Mouse (Mus musculus) olfactory bulb, adult 2 months (tissue): Measurements from ENCODE around the gene Snrpf. TPM values are rescaled to one million over a fixed set of nuclear protein-coding genes. Genes with fewer than 3 reads are reported as not detected.
A peak's percentile ranks its signal among the peaks of the same experiment; 100 is the strongest.
"Not testable (repeated sequence)": the region's sequence is repeated elsewhere in the genome, so short reads cannot be mapped to it uniquely, and the experiment has no call there.

Source experiments
- H3K27ac ChIP-seq: fragments of 200-500 bp; 2 replicates; pipeline ENCODE4 v1.5.1; 2012; ENCODE audit warnings: low read depth, low read length; ENCODE audit not compliant: insufficient read depth
- H3K4me1 ChIP-seq: fragments of 200-500 bp; 2 replicates; pipeline ENCODE4 v1.6.1; 2012; ENCODE audit warnings: low read length; ENCODE audit not compliant: control insufficient read depth, insufficient read depth
- H3K4me3 ChIP-seq: fragments of 200-500 bp; 2 replicates; pipeline ENCODE4 v1.5.1; 2012; ENCODE audit warnings: mild to moderate bottlenecking, low read depth, low read length, moderate library complexity; ENCODE audit not compliant: insufficient read depth
- CTCF ChIP-seq: fragments of 200-500 bp; IDR thresholded peaks from 2 replicates; pipeline ENCODE4 v1.5.1; 2012; ENCODE audit warnings: low read depth, mild to moderate bottlenecking, low read length, moderate library complexity; ENCODE audit not compliant: insufficient read depth
- POLR2A ChIP-seq: fragments of 200-500 bp; IDR thresholded peaks from 2 replicates; pipeline ENCODE4 v1.6.1; 2012; ENCODE audit warnings: mild to moderate bottlenecking, low read depth, low read length, moderate library complexity; ENCODE audit not compliant: insufficient read depth
- WGBS: fragments of 180-500 bp; shearing (Covaris S2); methylation state at CpG from one replicate; pipeline ENCODE4 v1.1.7; 2018; 5-methylcytosine and 5-hydroxymethylcytosine counted together
- polyA plus RNA-seq: library from polyadenylated mRNA; stranded (reverse); fragments of >200 nt; gene quantifications from 2 replicates; pipeline ENCODE4 v1.2.4, GENCODE M21; 2012; ENCODE audit warnings: low replicate concordance; ENCODE audit not compliant: missing spikeins, insufficient read depth, insufficient read length

The Snrpf gene
- polyA plus RNA-seq, 1 experiment: not detected

DNA sequence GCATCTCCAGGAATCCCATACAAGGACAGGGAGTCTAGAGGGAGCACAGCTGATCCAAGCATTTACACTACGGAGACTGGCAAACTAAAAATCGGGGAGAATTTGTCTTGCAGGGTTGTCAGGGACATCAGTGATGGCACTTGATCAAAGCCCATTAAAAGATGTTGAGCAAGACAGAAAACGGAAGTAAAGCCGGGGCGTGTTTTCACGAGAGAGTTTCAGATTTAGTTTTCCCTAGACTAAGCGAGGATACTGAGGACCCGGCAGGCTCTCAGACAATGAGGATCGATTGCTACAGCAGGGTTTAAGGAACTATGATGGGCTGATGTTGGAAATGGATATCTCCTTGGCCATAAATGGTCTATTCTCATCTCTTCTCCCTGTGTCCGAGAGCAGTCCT lies 22.4 kb downstream of the Snrpf start:
- WGBS: 91% methylated on average over 10 of the region's 10 CpGs
- Histone ChIP-seq H3K27ac (no peak overlapping the region), H3K4me3 (no peak overlapping the region), H3K4me1 (no peaks in the 10 kb centered on the region; the same call in 1 of the 2 replicates)
- TF ChIP-seq CTCF (no peak), POLR2A (no peak)

DNA sequence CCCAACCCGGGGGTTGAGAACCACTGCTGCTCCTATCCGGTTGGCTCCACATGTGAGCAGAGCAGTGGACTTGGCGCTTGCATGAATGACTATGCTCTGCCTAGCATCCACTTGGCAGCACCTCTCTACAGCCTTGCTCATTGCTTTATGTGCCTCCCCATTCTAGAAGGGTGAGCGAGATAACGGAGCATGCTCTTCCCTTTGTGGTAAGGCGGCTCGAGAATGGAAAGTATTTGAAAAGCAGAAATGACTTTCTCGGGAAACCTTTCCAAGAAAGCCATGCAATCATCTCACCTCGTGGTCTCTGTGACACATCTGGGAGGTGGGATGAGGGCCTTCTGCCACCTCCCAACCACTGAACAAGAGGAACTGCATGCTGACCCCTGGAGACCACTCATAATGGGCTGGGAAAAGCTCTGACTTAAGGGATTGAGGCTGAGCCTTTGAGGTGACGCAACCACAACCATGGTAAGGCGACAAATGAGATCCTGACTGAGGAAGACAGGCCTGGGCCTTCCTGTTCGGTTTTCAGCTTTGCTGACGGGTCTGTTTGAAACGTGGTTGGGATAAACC lies 24.9 kb downstream of the Snrpf start:
- TF ChIP-seq CTCF (no peak), POLR2A (no peak)
- Histone ChIP-seq H3K4me1 (peaks cover under 1% of the 10 kb centered on the region; the same call in 1 of the 2 replicates), H3K27ac (no peak overlapping the region), H3K4me3 (no peak overlapping the region)
- WGBS: 93% methylated on average over 14 of the region's 14 CpGs

DNA sequence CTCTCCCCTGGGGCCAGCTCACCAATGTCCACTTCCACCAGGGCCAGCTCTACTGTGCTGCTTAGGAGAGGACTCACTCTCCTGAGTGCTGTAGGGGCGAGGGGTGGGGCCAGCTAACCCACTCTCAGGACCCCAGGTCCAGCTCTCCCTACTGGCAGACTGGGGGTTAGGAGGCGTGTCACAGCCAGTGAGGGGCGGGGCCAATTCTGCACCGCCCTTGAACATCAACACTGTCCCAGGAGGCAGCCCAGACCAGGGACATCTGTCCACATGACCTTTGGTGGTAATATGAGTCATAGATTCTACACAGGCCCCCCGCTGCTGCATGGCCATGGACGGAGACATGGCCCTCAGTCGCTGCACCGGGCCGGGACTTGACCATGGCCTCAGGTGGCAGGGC lies 29.7 kb downstream of the Snrpf start:
- no peak for TF ChIP-seq POLR2A
- TF ChIP-seq CTCF: no peak
- H3K4me1 ChIP-seq: 0 out of 2 replicates have a peak, but pooled peaks cover 4% of the 10 kb centered on the region
- no peak overlapping the region for H3K4me3 ChIP-seq
- WGBS: 72% methylated on average over 9 of the region's 9 CpGs
- H3K27ac ChIP-seq: no peak overlapping the region

DNA sequence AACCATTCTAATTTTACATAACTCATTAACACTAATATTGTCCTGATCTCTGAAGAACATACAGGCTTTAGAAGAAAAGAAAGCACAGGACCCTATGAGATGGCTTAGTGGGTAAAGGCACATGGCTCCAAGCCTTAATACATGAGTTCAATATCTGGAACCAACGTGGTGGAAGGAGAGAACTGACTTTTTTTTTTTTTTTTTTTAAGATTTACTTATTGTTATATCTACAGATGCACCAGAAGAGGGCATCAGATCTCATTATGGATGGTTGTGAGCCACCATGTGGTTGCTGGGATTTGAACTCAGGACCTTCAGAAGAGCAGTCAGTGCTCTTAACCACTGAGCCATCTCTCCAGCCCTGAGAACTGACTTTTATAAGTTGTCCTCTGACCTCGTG lies 31.5 kb downstream of the Snrpf start:
- H3K4me3 ChIP-seq, H3K27ac ChIP-seq, H3K4me1 ChIP-seq: not testable (repeated sequence)
- 83% methylated on average over 2 of the region's 2 CpGs for WGBS

DNA sequence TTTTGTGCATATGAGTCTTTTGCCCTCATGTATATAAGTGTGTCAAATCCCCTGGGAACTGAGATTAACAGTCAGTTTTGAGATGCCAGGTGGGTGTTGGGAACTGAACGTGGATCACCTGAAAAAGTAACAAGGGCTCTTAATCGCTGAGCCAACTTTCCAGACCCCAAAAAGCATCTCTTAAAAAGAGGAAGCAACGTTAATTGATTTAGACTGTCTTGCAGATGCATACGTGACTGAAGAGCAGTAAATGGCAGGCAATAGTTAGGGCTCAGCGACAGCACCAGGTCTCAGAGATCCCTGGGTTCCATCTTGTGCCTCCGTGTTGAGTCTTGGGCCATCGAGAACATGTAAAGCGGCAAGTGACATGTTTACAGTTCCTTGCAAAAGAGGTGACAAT lies 36.9 kb downstream of the Snrpf start:
- no peak for TF ChIP-seq POLR2A
- no peak for TF ChIP-seq CTCF
- Histone ChIP-seq H3K27ac (no peak overlapping the region), H3K4me1 (no peaks in the 10 kb centered on the region), H3K4me3 (no peak overlapping the region)
- WGBS: 90% methylated on average over 8 of the region's 8 CpGs

DNA sequence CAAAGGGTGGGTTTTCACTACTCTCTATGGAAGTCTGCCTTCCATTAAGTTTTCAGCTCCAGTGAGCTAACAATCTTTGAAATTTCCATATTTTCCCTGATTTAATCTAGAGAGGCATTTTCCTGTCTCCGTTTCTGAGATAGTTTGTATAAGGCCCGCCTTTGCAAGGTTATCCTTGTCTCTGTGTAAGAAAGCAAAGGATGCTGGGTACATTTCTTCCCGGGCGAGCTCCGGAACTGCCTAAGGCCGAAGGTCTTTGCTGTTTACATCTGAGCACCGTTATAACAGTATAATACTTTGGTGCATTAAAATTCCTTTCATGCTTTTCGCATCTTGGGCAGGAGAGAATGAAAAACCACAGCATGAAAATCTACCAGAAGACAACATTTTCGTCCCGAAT lies 39.7 kb downstream of the Snrpf start:
- 91% methylated on average over 10 of the region's 10 CpGs for whole genome bisulfite sequencing

DNA sequence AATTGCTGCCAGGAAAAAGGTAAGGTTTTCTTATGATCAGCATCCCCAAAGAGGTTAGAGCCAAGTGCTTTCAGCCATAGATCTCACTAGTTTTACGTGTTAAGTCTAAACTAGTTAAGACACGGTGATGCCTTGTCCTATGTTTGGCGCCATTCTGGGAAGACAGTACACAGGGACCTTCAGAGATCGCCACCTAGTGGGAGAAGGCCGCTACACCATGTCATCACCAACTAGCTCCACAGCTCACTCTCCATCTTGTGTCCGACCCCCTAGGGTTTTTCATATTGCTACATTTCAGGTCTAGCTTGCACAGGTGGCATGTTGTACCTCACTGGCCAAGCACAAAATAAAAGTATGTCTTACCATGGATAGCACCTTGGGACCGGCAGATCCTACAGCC lies 40.5 kb downstream of the Snrpf start:
- Histone ChIP-seq H3K4me1 (no peaks in the 10 kb centered on the region), H3K4me3 (no peak overlapping the region), H3K27ac (no peak overlapping the region)
- WGBS: 15% methylated on average over 7 of the region's 7 CpGs
- 0 out of 2 replicates have a peak, but pooled peaks have one; percentile 15 for TF ChIP-seq CTCF
- no peak for TF ChIP-seq POLR2A

More for the DNA sequence above, 39.7 kb downstream of the Snrpf start:
- no peak for TF ChIP-seq CTCF
- no peak for TF ChIP-seq POLR2A
- no peaks in the 10 kb centered on the region for H3K4me1 ChIP-seq
- H3K4me3 ChIP-seq: no peak overlapping the region
- no peak overlapping the region for H3K27ac ChIP-seq

DNA sequence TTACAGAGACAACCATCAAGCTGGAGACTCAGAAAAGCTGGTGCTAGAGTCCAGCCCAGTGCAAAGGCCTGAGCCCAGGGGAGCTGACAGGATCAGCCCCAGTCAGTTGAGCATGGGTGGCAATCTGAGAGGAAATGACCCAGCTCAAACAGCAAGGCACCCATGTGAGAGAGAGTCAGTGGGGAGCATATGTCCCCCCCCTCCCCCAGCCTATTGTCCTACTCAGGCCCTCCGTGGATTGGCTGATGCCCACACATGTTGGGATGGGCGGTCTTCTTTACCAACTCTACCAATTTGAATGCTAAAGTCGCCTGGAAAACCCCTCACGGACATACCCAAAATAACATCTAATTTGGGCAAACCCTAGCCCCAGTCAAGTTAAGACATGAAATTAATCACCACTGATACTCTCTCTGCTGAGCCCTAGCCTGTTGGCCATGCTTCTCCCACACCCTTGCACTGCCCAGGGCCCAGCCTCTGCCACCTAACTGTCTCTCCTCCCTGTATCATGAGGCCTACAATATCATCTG lies 41.7 kb downstream of the Snrpf start:
- H3K27ac ChIP-seq: no peak overlapping the region
- H3K4me3 ChIP-seq: no peak overlapping the region
- TF ChIP-seq POLR2A (no peak), CTCF (no peak)
- WGBS: 96% methylated on average over 4 of the region's 4 CpGs
- no peaks in the 10 kb centered on the region for H3K4me1 ChIP-seq

DNA sequence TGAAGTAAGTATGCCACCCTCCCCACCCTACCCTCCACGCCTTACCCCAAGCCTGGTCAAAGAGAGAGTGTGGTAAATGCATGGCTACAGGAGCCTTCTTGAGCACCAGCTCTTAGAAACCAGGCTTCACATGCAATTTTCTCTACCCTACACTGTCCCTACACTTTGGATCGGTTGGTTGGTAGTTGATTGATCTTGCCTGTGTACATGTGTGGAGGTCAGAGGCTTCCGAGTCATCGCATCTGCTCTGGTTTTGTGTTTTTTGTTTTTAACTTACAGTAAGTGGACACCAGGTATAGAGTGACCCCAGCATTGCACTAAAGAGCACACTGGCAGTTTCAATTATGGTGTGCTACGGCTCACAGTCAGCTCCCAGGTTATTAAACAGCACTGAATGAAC lies 45.3 kb downstream of the Snrpf start:
- 87% methylated on average over 5 of the region's 5 CpGs for WGBS
- Histone ChIP-seq H3K4me3 (no peak overlapping the region), H3K27ac (no peak overlapping the region), H3K4me1 (peaks cover 11% of the 10 kb centered on the region)
- TF ChIP-seq CTCF: no peak

DNA sequence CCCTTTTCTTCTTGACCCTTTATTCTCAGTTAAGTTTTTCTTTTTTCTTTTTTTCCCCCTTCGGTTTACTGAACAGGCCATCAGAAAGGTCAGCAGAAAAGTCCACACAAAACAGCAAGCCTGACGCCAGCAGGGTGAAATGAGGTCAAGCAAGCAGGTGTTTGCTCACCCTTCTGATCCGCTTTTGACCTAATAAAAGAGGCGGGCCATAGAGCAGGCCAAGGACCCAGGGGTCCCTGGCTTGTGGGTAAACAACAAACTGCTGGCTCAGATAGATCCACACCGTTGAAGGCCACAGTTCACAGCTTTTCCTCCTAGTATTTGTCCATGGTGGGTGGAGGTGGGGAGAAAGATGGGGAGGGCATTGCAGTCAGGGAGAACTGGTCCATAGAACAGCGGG lies 46.3 kb downstream of the Snrpf start:
- no peak overlapping the region for H3K27ac ChIP-seq
- H3K4me3 ChIP-seq: no peak overlapping the region
- TF ChIP-seq POLR2A (no peak), CTCF (no peak)
- H3K4me1 ChIP-seq: peaks cover 11% of the 10 kb centered on the region
- 76% methylated on average over 6 of the region's 6 CpGs for WGBS
